ENCODE assay signal across 10 mouse cellular contexts in the genomic region with DNA sequence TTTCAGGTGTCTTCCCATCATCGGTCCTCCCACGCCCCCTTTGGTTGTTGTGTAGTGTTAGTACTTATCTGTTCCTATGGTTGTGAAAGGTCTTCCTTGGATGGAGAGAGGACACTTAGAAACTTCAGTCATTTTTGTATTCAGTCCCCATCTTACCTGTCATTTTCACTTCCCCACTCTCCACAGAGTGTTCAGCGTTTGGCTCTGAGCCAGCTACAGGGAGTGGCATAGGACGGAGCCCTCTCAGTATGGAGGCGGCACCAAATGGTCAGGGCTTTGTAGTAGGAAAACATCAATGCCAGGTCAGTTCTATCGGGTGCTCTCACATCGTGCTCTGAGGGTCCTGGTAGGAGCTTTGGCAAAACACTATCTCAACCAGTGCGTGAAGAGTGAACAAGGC.
DNase-seq lines count a peak whose midpoint lies in the region; ATAC-seq lines count a peak whose summit lies in the region.
"Had no signal": no experiment of that assay in that cellular context is flagged by ENCODE, and none has a peak within 500 bp of the region (broad histone marks: within the 10 kb centered on the region; RNA-seq: fewer than 3 reads in every experiment).

No protein-coding gene starts in this region.

- H3K4me1 ChIP-seq in heart, embryonic 12.5 days (replicated peaks) = peaks cover 46% of the 10 kb centered on the region
- 0 out of 2 replicates have a peak, but pooled peaks cover 2% of the 10 kb centered on the region for H3K4me1 ChIP-seq in intestine, embryonic 16.5 days (ENCODE audit: control insufficient read depth, insufficient read depth, low read length)
- H3K4me1 ChIP-seq in neural tube, embryonic 15.5 days = 0 out of 2 replicates have a peak, but pooled peaks cover 10% of the 10 kb centered on the region

- H3K4me3 ChIP-seq in heart, embryonic 12.5 days = no peak overlapping the region
- no peak overlapping the region for H3K4me3 ChIP-seq in intestine, embryonic 16.5 days (ENCODE audit: low read length)
- H3K4me3 ChIP-seq in neural tube, embryonic 15.5 days (replicated peaks) = no peak overlapping the region

- H3K36me3 ChIP-seq in heart, embryonic 12.5 days = no peaks in the 10 kb centered on the region
- H3K36me3 ChIP-seq in intestine, embryonic 16.5 days (ENCODE audit: control insufficient read depth, insufficient read depth, low read length) = no peaks in the 10 kb centered on the region
- H3K36me3 ChIP-seq in neural tube, embryonic 15.5 days = no peaks in the 10 kb centered on the region

- 0 out of 2 replicates have a peak, but pooled peaks cover 7% of the 10 kb centered on the region for H3K9me3 ChIP-seq in heart, embryonic 12.5 days (replicated peaks)
- H3K9me3 ChIP-seq in intestine, embryonic 16.5 days (ENCODE audit: control insufficient read depth, low read length) = no peaks in the 10 kb centered on the region
- H3K9me3 ChIP-seq in neural tube, embryonic 15.5 days (replicated peaks) = no peaks in the 10 kb centered on the region

- peak; percentile 37; the same call in 1 of the 2 replicates for ATAC-seq in heart, embryonic 12.5 days (ENCODE audit: insufficient number of reproducible peaks, low FRiP score)
- ATAC-seq in intestine, embryonic 16.5 days = peak; percentile 50; the same call in 1 of the 2 replicates
- ATAC-seq in neural tube, embryonic 15.5 days (ENCODE audit: low FRiP score) = peak; percentile 36
- no peak for ATAC-seq in activated CD4-positive, CD25-positive, alpha-beta regulatory T cell, adult 4 months

- no peaks in the 10 kb centered on the region for H3K27me3 ChIP-seq in heart, embryonic 12.5 days (replicated peaks)
- no peaks in the 10 kb centered on the region for H3K27me3 ChIP-seq in intestine, embryonic 16.5 days (replicated peaks; ENCODE audit: control insufficient read depth, insufficient read depth, low read length)
- H3K27me3 ChIP-seq in neural tube, embryonic 15.5 days (replicated peaks) = no peaks in the 10 kb centered on the region

- no peak overlapping the region for H3K27ac ChIP-seq in heart, embryonic 12.5 days (ENCODE audit: poor library complexity, severe bottlenecking)
- no peak overlapping the region for H3K27ac ChIP-seq in intestine, embryonic 16.5 days (ENCODE audit: low read length)
- no peak overlapping the region for H3K27ac ChIP-seq in neural tube, embryonic 15.5 days (replicated peaks)

- no peak overlapping the region for H3K4me2 ChIP-seq in heart, embryonic 12.5 days
- no peak overlapping the region for H3K4me2 ChIP-seq in intestine, embryonic 16.5 days (ENCODE audit: low read depth, low read length)
- H3K4me2 ChIP-seq in neural tube, embryonic 15.5 days = no peak overlapping the region

- DNase-seq in heart, adult 18-20 months = no peak
- peak; percentile 43 to 65 for DNase-seq in lung, adult 18-20 months
- no peak for DNase-seq in lung, postnatal 25 days (ENCODE audit: low spot score)
- DNase-seq in gastrocnemius, postnatal 4 days (ENCODE audit: low spot score in 2 of 2) = no peak
- DNase-seq: gastrocnemius, postnatal 10 days; thymus, adult 18-20 months had no signal

- no peak overlapping the region for H3K9ac ChIP-seq in heart, embryonic 12.5 days
- no peak overlapping the region for H3K9ac ChIP-seq in intestine, embryonic 16.5 days (ENCODE audit: low read depth, low read length)
- H3K9ac ChIP-seq in neural tube, embryonic 15.5 days (replicated peaks) = no peak overlapping the region

- 60% methylated on average over 8 of the region's 8 CpGs for WGBS in heart, embryonic 12.5 days
- WGBS in intestine, embryonic 16.5 days = 70% methylated on average over 8 of the region's 8 CpGs
- WGBS in neural tube, embryonic 15.5 days = 76% methylated on average over 8 of the region's 8 CpGs

Comparison
In these comparisons a context has a peak if more than half of its experiments do, and no peak if none do; other contexts are left out.
1. DNase-seq: peak in lung, adult 18-20 months (2 of 2); none in heart, adult 18-20 months (0 of 2), lung, postnatal 25 days (single experiment) and gastrocnemius, postnatal 4 days (0 of 2).